Mouse (Mus musculus): ENCODE measurements at regions not wholly inside any gene's neighbourhood (a gene's known extent, or its start where the extent isn't known, plus 50 kb on each side); places are given as distances from the start of the nearest gene placed in this dataset.

DNA sequence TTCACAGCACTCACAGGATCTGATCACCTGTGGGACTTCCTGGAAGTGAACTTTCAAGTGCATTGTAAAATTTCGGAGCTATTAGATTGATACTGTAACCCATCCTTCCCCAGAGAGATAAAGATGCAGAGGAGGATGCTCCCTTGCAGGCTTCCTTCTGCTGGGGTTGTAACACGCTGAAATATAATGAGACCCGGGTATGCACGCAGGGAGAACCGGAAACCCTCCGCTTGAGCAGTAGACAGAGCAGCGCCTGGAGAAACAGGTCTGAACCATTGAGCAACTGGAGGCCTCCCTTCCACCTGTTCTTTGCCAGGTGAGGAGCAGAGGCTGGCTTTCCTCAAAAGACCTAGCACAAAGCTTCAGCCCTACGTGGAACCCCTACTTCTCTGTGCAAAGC, 135.3 kb downstream of the Diras2 start:
- DNase-seq (ENCODE audit: low spot score) = no peak

GRCm38 (mm10) chr13:52398344-52398743, 132.7 kb downstream of the Diras2 start:
- no peak for DNase-seq (ENCODE audit: low spot score)

GRCm38 (mm10) chr13:52399143-52399542, 131.9 kb downstream of the Diras2 start:
- DNase-seq (ENCODE audit: low spot score) = no peak

DNA sequence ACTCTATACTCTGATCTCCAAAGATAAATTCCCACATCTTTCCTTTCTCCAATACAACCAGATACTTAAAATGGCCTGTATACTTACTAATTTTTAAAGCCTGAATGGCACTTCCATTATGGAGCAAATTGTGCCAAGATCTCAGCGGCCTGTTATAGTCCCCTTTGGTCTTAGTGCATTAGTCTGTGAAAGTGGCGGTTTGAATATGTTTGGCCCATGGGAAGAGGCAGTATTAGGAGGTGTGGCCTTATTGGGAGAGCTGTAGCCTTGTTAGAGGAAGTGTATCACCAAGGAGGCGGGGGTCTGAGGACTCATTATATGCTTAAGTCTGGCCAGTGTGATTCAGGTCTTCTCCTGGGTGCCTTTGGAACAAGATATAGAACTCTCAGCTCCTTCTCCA, 127.3 kb downstream of the Diras2 start:
- DNase-seq (ENCODE audit: low spot score) = no peak

GRCm38 (mm10) chr13:52416301-52416700, 114.8 kb downstream of the Diras2 start:
- no peak for DNase-seq (ENCODE audit: low spot score)

GRCm38 (mm10) chr13:52422456-52422855, 108.6 kb downstream of the Diras2 start:
- DNase-seq (ENCODE audit: low spot score) = no peak

DNA sequence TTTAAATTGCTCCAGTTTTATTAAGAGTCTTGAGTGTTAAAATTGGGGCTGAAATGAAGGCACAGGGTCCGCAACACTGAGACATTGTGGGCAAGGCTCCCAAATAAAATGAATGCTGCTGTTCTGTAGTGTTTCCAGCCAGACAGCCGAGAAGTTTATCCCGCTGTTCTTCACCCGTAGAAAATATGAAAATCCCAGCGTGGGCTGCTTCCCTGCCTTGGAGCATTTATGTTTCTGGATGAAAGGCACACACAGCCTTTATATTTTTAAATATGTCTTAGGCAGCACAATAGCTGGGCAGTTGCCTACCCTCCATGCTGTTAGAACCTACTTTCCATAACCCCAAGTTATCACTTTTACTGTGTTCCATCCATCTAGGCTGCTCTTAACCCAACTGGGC, 102.6 kb downstream of the Diras2 start:
- DNase-seq (ENCODE audit: low spot score) = no peak

GRCm38 (mm10) chr13:52436756-52437155, 94.3 kb downstream of the Diras2 start:
- DNase-seq (ENCODE audit: low spot score) = no peak

GRCm38 (mm10) chr13:52445513-52445912, 85.6 kb downstream of the Diras2 start:
- no peak for DNase-seq (ENCODE audit: low spot score)

- no peak for DNase-seq (ENCODE audit: low spot score)
Measured at GRCm38 (mm10) chr13:52448902-52449301, 82.2 kb downstream of the Diras2 start.

GRCm38 (mm10) chr13:52451486-52451885, 79.6 kb downstream of the Diras2 start:
- no peak for DNase-seq (ENCODE audit: low spot score)

DNA sequence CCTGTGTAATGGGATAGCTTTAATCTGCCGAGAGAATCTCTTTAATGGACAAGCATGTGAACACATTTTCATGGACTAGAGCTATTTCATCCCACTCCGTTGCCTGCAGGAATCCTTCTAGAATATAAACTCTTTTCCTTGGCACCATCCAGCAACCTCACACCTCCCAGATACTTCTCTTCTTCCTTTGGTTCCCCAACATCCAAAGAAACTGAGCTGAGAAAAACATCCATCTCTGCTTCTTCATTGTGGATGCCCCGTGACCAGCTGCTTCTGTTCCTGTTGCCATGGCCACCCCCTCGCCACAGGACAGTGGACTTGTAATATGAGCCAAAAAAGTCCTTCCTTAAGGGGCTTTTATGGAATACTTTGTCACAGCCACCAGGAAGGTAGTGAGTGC, 78.8 kb downstream of the Diras2 start:
- DNase-seq (ENCODE audit: low spot score) = peak; percentile 33
